Mouse (Mus musculus): ENCODE results near the gene Ccdc57.

Gene Ccdc57

DNA sequence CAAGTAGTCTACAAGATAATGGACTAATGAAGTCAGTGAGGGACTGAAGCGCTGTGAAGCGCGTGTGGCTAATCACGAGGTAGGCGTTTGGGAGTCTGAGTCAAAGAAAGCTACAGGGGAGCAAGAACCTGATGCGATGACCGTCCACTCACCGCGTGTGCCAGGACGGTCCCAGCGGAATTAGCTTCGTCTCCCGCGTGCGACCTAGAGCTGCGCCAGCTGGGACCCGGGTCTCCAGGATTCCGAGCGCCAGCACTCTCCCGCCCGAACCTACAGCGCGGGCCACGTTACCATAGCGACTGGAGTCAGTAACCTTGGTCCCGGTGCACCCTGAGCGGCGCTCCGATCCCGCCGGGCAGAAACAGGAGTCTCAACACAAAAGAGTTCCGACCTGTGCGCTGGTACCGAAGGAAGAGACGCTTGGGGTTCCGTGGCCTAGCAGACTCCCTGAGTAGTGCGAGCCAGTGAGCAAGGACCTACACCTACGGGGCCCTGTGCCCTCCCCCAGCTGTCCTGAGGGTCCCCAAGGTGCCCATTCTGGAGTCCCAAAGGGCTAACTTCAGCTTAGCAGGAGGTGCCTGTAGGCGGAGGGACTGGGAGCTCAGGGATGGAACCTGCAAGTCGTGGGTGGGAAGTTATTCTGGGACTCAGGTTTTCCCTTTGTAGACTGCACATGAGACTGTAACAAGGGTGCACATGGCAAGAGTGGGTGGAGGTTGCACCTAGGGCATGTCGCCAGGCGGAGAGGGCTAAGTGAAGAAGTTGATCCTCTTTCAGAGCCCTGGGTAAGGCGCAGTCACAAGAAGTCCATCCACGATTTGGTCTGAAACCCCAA is at the start of gene Ccdc57:
TSS of gene Ccdc57 (minus strand) at position 309 of the 835 bp plus-strand sequence.
- peak; percentile 80 to 95 for DNase-seq (ENCODE audit: low spot score in 2 of 2)

DNA sequence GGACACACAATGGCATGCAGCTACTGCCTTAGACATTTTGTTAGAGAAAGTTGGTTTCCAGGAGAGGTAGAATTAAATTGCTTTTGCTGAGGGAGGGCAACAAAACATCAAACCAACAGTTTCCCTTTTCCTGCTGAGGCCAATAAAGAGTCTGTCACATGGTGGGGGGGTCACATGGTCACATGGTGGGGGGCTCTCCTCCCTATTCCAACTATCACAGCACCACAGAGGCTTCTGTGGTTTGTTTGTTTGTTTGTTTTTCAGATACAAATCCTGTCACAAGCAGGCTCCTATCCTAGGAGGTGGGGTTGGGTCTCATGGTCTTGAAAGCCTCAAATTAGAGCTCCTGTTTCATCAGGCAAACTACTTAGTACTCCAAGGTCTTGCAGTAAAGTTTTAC is 49.8 kb upstream of the Ccdc57 start:
- no peak for DNase-seq (ENCODE audit: low spot score in 2 of 2)

DNA sequence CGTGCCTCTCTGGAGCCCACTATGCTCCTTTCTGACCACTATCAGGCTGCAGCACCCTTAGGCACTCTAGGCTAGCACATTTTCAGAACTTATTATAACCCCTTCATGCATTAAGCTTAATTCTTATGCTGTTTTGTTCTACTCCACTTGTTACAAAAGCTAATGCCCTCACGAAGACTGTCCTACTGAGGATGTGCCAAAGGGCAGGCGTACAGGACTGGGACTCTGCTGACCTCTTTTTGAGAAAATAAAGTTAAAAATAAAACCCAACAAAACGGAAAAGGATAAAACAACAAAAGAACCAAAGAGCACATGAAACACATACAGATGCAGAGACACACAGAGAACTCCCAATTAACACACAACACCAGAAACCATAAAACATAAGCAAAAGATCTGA is 49.0 kb upstream of the Ccdc57 start:
- DNase-seq (ENCODE audit: low spot score in 2 of 2): no peak

DNA sequence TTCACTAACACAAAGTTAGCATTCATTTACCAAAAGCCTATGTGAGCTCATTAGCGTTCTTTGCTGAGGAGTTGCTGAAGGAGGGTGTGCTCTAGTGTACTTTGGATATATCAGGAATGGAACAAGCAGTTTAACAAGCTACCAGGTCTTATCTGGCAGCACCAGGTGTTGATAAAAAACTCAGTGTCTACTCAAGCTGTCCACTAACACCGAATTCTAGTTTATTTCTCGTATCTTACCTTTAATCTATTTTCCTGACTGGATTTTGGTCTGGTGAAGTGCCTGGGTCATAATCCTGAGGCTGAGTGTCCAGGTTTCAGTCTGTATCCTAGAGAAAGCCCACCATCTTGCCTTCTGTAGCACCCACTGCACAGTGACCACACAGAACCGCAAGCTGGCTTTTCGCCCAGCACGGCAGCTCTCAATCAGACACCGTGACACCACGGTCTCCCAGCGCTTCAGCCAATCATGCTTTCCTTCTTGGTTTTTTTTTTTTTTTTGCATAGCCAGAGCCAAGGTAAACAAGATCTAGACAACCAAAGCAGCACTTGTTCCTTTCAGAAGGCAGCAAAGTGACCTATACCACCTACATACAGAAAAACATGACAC is 47.9 kb upstream of the Ccdc57 start:
- DNase-seq (ENCODE audit: low spot score in 2 of 2): no peak

DNA sequence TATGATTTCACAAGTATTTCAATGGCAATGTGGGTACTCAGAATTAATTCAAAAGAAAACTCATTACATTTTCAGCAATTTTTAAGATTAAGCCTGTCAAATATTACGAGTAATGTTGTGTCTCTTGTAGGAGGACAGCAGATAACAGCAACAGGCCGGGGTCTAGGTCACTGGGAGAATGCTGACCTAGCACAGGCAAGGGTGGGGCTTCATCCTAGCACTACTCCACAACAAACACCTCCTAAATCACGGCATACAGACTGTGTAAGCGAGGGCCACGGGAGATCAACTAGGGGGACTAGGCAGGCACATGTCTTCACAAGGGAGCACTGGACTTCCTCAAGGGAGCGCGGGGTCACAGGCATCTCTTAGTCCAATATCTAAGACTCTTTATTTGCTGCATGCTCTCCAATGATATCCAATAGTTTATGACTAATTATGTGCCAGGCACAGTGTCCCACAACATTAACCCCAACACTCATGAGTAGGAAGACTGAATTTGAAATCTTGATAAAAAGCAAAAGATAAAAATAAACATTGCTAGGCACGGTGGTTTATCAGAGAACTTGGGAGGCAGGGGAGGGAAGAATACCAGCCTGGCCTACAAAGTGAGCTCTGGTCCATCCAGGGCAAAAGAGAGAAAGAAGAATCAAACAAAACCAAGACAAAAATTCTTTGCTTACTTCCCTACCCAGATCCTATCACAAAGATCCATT is 47.2 kb upstream of the Ccdc57 start:
- DNase-seq (ENCODE audit: low spot score in 2 of 2): no peak

DNA sequence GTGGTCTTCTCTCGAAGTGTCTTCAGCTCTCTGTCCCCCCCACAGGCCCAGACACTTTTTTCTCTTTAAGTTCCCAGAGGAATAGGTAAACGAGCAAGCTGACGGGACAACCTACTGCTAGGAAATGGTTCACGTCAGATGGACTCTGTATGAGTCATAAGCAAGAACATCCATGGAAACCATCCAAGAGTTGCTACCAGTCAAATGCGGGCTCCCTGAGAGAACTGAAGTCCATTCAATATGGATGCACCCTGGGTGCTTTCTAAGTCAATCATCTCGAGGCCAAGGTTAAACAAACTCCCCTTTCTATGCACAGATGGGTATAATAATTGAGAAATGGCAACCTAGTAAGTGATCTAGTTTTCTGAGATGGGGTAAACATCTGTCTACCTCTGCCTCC is 40.6 kb upstream of the Ccdc57 start:
- DNase-seq (ENCODE audit: low spot score in 2 of 2): no peak

DNA sequence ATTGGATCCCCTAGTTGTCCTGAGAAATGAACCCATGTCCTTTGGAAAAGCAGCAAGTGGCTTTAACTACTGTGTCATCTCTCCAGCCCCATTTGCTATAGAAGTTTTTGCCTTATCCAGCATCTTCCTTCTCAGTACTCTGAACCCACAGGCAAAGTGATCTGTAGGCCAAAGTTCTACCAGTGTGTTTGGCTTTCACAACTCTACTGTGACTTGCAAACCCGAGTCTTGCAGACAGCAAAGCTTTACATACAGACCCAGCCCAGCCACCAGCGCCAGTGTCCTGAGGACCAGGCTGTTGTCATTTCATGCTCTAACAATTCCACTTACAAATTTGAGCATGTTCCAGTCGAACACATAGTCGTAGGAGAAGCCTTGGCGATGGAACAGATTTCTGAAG is 38.6 kb upstream of the Ccdc57 start:
- DNase-seq (ENCODE audit: low spot score in 2 of 2): no peak

DNA sequence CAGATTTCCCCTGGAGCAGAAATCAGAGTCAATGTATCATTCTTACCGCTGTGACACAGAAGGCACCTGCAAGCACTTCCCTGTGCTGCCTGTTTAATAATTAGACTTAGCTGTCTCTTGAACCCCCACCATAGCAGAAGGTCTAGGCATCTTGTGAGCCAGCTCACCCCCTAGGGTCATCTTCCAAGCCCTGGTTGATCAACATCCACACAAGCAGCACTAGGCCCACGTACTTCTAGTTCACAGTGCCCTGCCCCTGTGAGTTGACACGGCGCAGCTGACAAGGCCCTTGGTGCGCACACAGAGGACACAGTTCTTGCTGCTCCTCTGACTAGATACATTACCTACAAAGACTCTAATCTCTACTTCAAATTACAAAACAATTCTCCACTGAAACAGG is 37.1 kb upstream of the Ccdc57 start:
- DNase-seq (ENCODE audit: low spot score in 2 of 2): no peak

DNA sequence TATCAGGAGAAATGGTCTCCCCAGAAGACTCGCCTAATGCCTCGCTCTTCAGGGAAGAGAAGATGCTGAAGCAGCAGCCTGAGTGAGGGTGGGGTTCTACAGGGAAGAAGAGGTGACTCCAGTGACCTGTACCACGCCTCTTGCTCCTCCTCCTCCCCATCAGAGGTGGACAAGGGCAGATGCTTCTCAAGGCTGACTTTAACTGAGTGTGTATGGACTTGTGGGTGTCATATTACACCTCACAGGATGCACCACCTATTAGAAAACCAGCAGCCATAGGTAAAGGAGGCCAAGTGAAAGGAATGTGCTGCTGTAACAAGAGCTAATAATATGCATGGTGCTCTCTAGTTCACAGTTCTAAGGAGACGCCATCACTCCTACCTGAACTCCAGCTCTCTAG is 32.9 kb upstream of the Ccdc57 start:
- DNase-seq (ENCODE audit: low spot score in 2 of 2): no peak

DNA sequence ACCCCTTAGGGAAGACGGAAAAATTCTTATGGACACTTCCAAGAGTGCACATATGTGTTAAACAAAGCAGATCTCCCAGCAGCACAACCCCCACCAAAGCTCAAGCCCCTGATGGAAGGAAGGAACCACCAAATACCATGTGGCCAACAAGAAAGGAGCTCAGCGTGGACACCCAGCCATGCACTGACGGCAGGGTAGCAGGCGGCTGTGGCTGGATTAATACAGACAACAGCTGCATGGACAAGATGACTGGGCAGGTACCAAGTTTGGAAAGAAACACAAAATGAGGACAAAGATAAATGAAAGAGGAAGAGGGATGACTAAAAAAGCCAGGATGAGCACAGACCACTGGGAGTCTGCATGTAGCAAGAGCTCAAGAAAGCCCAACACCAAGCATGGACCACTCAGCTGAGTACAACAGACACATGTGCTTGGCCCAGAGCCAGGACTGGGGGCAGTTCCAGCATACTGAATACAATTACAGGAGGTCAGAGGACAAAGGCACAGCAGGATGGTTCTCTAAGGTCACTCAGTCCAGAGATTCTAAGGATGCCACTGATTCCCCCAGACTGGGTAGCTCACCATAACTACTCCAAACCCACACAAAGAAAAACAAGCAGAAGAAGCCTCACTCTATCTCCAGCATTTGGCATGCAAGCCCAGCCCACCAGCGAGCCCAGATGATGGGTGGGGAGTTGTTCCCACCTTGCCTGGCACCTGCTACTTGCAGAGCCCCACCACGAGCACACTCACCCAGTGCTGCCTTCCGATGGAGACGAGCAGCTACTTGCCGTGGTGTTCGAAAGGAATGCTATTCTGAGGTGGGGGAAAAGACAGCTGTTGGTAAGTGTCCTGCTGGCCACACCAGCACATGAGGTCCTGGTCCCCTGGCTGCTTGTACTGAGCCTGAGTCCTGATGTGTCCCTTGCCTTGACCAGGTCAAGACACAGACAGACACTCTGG is 31.8 kb upstream of the Ccdc57 start:
- DNase-seq (ENCODE audit: low spot score in 2 of 2): no peak

DNA sequence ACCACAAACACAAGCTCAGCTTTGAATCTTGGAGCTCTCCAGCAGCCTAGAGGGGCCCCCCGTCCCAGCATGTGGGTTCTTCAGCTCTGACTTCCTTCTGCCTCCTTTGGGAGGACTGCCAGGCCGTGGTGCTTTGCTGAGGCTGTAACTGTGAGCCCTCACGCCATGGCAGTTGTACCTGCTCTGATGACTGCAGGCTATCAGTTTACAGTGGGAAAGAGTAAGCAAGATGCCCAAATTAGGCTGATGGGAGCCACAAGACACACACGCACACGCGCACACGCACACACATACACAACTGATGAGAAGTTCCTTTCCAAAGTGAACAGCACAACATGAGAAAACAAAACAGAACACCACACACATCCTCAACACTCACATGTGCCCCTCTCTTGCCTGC is 30.2 kb upstream of the Ccdc57 start:
- DNase-seq (ENCODE audit: low spot score in 2 of 2): no peak

DNA sequence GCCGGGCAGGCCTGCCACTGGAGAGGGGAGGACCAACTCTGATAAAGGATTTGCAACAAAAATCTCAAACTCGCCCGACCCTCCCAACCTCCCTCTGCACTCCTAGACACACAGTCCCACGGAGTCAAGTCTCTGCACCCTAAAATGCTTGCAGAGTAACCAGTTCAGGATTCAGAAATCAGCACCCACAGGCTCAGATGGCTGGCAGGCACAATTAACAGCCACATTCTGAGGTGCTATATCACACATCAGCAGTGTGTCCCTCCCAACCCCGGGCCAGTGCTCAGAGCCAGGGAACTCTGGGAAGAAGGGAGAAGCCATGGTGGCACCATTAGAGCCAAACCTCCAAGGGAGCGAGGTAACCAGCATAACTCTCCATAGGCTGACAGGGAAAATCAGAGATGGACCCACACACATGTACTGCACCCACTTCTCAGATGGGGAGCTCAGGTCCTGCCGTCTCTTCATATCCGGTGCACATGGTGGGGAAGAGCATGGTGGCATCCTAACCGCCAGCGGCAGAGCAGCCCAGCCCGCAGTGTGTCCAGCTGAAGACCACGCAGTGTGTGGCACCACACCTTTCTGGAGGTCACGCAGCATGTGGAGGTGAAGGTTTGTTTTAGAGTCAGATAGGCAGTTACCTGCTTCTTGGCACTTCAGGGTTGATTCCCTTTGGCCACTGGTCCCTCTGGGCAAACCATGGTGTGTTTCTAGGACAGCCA is 29.5 kb upstream of the Ccdc57 start:
- DNase-seq (ENCODE audit: low spot score in 2 of 2): no peak

DNA sequence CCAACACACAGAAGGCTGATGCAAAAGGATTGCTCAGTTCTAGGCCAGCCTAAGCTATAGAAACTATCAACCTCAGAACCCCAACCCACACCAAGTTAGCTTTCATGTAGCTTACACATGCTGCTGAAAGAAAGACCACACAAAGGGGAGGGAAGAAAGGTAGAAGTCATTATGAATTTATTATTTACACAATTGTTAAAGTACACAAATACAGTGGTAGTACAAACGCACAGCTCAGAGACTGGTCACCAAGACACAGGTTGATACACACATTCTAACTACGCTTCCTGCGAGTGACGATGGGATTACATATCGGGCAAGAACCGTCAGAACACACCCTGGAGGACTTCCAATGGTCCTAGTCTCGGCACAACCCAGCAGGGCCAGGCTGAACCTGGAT is 28.9 kb upstream of the Ccdc57 start:
- no peak for DNase-seq (ENCODE audit: low spot score in 2 of 2)

DNA sequence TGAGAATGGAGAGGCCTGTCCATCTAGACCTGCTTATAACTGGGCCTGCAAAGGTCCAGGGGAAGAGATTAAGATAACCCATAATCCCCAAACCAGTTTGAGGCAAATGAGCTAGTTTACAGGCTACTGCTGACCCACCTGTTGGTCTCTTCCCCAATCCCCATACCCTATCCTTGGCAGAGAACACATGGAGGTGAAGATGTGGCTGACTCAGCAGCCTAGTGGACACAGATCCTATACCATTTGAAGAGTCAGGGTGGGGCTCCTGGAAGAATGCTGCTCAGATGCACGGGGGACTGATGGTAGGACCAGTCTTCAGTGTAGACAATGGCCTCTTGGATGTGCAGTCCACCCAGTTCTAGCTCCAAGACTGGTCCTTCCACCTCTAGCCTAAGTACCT is 27.6 kb upstream of the Ccdc57 start:
- DNase-seq (ENCODE audit: low spot score in 2 of 2): no peak

DNA sequence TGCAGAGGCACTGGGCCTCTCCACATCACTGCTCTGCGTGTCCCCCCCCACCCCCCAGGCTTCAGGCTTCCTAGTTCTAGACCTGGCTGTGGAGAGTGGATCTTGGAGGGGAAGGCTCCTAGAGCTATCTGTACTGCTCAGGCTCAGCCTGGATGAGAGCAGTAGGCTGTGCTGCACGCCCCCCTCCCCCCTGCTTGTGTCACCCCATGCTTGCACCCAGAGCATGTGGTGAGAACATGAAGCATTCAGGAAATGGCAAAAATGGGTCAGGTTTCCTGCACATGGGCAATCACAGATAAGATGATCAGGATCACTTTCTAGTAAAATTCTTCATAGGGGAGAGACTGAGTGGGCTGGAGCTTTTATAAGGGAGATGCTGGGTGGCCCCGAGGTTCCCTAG is 26.9 kb upstream of the Ccdc57 start:
- no peak for DNase-seq (ENCODE audit: low spot score in 2 of 2)

DNA sequence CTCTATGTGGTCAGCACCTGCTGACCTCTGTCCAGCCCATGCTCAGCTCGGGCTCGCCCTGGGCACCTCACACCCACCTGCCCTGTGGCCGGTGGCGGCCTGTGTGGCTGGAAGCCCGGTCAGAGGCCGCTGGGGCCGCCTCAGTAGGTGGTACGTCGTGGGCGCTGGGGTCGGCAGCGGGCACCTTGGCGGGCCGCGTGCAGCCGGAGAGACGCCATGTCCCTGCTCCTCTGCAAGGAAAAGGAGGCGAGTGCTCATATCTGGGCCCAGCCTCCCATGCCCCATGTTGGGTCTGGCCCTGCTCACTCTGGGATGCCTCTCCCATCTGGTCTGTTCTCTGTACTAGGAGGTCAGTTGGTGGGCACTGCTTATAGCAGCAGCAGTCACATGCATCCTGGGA is 26.4 kb upstream of the Ccdc57 start:
- no peak for DNase-seq (ENCODE audit: low spot score in 2 of 2)

DNA sequence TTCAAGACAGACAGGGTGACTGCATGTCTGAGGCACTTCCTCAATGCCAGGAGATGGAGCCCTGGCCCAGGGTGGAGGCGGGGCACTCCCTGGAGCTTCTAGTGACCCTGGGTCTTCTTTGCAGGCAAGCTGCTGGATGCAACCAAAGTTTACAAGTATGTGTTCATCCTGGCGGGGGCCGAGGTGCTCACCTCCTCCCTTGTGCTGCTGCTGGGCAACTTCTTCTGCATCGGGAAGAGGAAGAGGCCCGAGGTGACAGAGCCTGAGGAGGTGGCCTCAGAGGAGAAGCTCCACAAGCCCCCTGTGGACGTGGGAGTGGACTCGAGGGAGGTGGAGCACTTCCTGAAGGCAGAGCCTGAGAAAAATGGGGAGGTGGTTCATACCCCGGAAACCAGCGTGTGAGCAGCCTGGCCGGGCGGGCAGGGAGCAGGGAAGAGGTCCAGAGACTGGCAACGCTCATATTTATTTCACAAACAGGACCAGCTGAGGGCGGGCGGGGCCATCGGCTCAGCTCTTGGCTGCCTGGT is 25.1 kb upstream of the Ccdc57 start:
- no peak for DNase-seq (ENCODE audit: low spot score in 2 of 2)

DNA sequence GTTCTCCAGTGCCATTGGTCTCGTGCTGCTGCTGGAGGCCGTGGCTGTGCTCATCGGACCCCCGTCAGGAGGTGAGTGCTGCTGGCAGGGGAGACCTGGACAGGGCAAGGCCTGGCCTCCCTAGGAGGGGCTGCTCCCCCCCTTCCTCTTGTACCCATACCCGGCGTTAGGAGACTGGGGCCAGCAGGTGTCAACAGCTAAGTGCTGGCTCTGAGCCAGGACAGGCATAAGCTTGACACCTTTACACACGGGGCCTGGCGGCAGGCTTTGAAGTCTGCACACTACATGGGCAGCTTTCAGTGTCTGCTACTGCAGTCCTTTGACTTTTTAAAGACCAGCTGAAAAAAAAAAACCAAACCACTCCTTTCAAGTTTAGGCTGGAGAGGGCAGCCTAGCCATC is 24.4 kb upstream of the Ccdc57 start:
- no peak for DNase-seq (ENCODE audit: low spot score in 2 of 2)

DNA sequence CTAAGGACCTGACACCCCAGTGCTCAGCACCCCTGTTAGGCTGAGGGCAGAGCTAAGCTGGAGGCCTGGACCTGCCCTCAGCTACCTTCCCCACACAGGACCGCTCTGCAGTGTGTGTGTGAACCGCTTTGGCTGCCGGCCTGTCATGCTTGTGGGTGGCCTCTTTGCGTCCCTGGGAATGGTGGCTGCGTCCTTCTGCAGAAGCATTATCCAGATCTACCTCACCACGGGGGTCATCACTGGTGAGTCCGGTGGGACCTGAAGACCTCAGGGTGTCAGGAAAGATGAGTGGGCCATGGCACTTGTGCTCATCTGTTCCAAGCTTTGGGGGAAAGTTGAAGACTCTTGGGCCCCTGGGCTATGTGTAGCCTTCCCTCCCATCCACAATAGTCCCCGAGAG is 23.0 kb upstream of the Ccdc57 start:
- DNase-seq (ENCODE audit: low spot score in 2 of 2): no peak

DNA sequence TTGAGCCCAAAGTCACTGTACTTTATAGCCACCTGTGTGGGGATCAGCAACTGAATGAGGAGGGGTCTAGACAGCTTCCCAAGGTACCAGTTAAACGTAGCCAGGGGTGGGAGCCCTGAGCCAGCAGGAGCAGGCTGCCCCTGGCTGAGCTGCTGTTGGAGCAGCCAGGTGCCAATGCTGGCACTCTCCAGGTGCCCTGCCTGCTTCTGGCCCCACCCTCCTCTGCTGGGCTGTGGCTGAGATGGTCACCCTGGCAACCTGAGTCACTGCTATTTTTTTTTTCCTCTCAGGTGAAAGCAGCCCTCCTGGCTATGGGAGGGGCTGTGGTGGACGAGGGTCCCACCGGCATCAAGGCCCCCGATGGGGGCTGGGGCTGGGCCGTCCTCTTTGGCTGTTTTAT is 22.3 kb upstream of the Ccdc57 start:
- DNase-seq (ENCODE audit: low spot score in 2 of 2): no peak
